Mouse (Mus musculus) testis, adult 2 months (tissue): ENCODE data around the gene Ednrb. TPM values are rescaled to one million over a fixed set of nuclear protein-coding genes. Genes with fewer than 3 reads are reported as not detected.

ENCODE experiments used
- H3K27ac ChIP-seq: fragments of 200-500 bp; 2 replicates; pipeline ENCODE4 v1.5.1; 2012; ENCODE audit warnings: low read depth, low read length; ENCODE audit not compliant: control insufficient read depth, insufficient read depth
- H3K27me3 ChIP-seq: fragments of 200-500 bp; 2 replicates; pipeline ENCODE4 v1.6.1; 2012; ENCODE audit warnings: mild to moderate bottlenecking, low read length, moderate library complexity; ENCODE audit not compliant: control insufficient read depth, insufficient read depth
- H3K36me3 ChIP-seq: fragments of 200-500 bp; 2 replicates; pipeline ENCODE4 v1.6.1; 2012; ENCODE audit warnings: mild to moderate bottlenecking, low read length; ENCODE audit not compliant: control insufficient read depth, insufficient read depth
- H3K4me1 ChIP-seq: fragments of 200-500 bp; 2 replicates; pipeline ENCODE4 v1.6.1; 2012; ENCODE audit warnings: low read length; ENCODE audit not compliant: control insufficient read depth, insufficient read depth
- H3K4me3 ChIP-seq: fragments of 200-500 bp; 2 replicates; pipeline ENCODE4 v1.5.1; 2012; ENCODE audit warnings: low read depth, mild to moderate bottlenecking, low read length, moderate library complexity, mixed read lengths; ENCODE audit not compliant: control insufficient read depth
- CTCF ChIP-seq: fragments of 200-500 bp; IDR thresholded peaks from 2 replicates; pipeline ENCODE4 v1.5.1; 2012; ENCODE audit warnings: low read depth, mild to moderate bottlenecking, inconsistent platforms, low read length, moderate library complexity; ENCODE audit not compliant: control insufficient read depth, insufficient read depth, insufficient replicate concordance
- POLR2A ChIP-seq: fragments of 200-500 bp; IDR thresholded peaks from 2 replicates; pipeline ENCODE4 v1.6.1; 2012; ENCODE audit warnings: low read depth, mild to moderate bottlenecking, inconsistent platforms, low read length, moderate library complexity; ENCODE audit not compliant: control insufficient read depth
- polyA plus RNA-seq: library from polyadenylated mRNA; depleted of rRNA; stranded (reverse); fragments of >200 nt; gene quantifications from 2 replicates; pipeline ENCODE4 v1.2.3, GENCODE M21; 2012

Gene Ednrb
- polyA plus RNA-seq, 1 experiment: 0.10 TPM

DNA sequence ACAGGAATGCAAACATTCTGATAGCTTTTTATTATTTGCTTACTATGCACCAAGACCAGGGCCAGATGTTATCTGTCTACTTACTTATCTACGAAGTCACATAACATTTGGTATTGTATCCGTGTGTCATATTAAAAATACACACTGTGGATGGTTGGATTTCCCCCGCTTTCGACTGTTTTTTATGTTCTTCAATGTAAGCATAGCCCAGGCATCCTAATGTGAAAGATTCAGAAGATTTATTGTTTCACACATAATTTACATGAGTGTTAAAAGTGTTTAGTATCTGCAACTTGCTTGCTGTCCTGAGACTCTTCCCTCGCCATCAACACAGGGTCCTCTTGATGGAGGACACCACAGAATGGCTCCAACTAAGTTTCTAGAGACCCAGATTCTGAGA is 5.3 kb downstream of the Ednrb start:
- Histone ChIP-seq H3K4me3 (no peak overlapping the region), H3K4me1 (peaks cover 3% of the 10 kb centered on the region), H3K27me3 (no peaks in the 10 kb centered on the region), H3K27ac (no peak overlapping the region), H3K36me3 (no peaks in the 10 kb centered on the region)
- TF ChIP-seq CTCF (no peak), POLR2A (no peak)

DNA sequence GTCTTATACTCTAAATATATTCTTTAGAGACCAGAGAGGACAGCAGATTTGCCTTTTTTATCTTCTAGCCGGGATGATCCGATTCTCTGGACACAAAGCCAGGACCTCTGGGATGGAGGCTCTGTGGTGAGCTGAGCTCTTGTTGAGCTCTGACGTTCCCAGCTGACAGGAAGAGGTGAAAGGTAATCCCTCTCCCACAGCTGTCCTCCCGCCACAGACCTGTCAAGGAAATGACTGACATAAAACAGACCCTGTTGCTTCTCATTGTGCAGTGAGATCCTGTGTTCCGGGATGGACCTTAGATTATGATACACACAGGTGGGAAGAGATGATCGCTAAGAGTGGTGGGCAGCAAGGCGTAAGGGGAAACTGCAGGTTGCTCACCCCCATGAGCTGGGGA is 9.6 kb downstream of the Ednrb start:
- Histone ChIP-seq H3K4me3 (no peak overlapping the region), H3K4me1 (no peaks in the 10 kb centered on the region), H3K36me3 (no peaks in the 10 kb centered on the region), H3K27me3 (no peaks in the 10 kb centered on the region), H3K27ac (no peak overlapping the region)
- TF ChIP-seq POLR2A (no peak), CTCF (no peak)

DNA sequence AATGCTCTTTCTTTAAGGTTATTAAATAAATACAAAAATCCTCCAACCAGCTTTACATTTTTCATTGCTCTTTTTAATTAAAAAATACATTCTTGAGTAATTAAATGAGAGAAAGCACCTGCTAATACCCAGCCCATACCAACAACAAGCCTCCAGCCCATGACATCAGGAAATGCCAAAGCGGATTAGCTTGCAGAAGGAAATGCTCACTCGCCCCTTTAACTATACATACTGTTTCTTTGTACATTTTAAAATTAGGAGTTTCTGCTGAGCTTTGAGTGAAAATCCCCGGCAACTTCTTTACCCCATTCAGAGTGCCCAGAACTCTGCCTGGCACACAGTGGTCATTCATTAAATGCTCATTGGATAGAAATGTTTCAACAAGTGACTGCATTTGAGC is 10.1 kb downstream of the Ednrb start:
- Histone ChIP-seq H3K27me3 (no peaks in the 10 kb centered on the region), H3K27ac (no peak overlapping the region), H3K36me3 (no peaks in the 10 kb centered on the region), H3K4me1 (no peaks in the 10 kb centered on the region), H3K4me3 (no peak overlapping the region)
- no peak for TF ChIP-seq POLR2A

- no peak overlapping the region for H3K27ac ChIP-seq
- H3K36me3 ChIP-seq: no peaks in the 10 kb centered on the region
- H3K27me3 ChIP-seq: no peaks in the 10 kb centered on the region
- TF ChIP-seq POLR2A: no peak
- no peak for TF ChIP-seq CTCF
- H3K4me1 ChIP-seq: no peaks in the 10 kb centered on the region
- H3K4me3 ChIP-seq: no peak overlapping the region
These were observed 11.7 kb downstream of the Ednrb start for GRCm38 (mm10) chr14:103832472-103832871.

- TF ChIP-seq POLR2A (no peak), CTCF (no peak)
- no peaks in the 10 kb centered on the region for H3K4me1 ChIP-seq
- no peaks in the 10 kb centered on the region for H3K36me3 ChIP-seq
- no peak overlapping the region for H3K27ac ChIP-seq
- no peaks in the 10 kb centered on the region for H3K27me3 ChIP-seq
- H3K4me3 ChIP-seq: no peak overlapping the region
These were observed 13.2 kb downstream of the Ednrb start for GRCm38 (mm10) chr14:103831007-103831406.

DNA sequence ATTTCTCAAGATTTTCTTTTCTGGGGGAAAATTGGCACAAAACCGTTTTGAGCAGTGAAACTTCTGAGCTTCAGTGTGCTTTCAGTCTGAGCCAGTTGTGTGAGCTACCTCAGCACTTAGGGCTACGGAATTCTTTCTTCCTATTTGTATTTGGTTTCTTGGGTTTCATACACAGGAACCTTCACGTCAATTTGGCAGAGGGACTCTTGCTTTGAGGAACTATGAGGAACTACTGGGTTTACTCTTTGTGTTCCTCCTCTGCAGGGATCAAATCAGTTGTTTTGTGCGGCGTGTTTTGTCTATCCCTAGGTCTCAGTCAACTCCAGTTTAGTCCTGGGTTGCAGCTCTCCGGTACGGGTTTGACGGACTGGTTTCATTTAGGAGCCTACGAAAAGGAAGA is 17.9 kb downstream of the Ednrb start:
- TF ChIP-seq CTCF (no peak), POLR2A (no peak)
- Histone ChIP-seq H3K4me3 (no peak overlapping the region), H3K4me1 (no peaks in the 10 kb centered on the region; the same call in none of the 2 replicates), H3K27ac (no peak overlapping the region), H3K36me3 (no peaks in the 10 kb centered on the region), H3K27me3 (no peaks in the 10 kb centered on the region)

- Histone ChIP-seq H3K27ac (no peak overlapping the region), H3K36me3 (no peaks in the 10 kb centered on the region), H3K4me1 (no peaks in the 10 kb centered on the region; the same call in none of the 2 replicates), H3K4me3 (no peak overlapping the region), H3K27me3 (no peaks in the 10 kb centered on the region)
- no peak for TF ChIP-seq CTCF
- TF ChIP-seq POLR2A: no peak
These were observed 18.3 kb downstream of the Ednrb start for GRCm38 (mm10) chr14:103825934-103826333.

GRCm38 (mm10) chr14:103823501-103823900 is 20.7 kb downstream of the Ednrb start:
- no peak overlapping the region for H3K27ac ChIP-seq
- no peak overlapping the region for H3K4me3 ChIP-seq
- no peaks in the 10 kb centered on the region for H3K36me3 ChIP-seq
- no peaks in the 10 kb centered on the region for H3K27me3 ChIP-seq
- no peaks in the 10 kb centered on the region; the same call in none of the 2 replicates for H3K4me1 ChIP-seq
- TF ChIP-seq POLR2A: no peak
- TF ChIP-seq CTCF: no peak
